Mouse (Mus musculus) thymus, adult 2 months (tissue): Measurements from ENCODE around the gene Igfbp2.

ENCODE experiments used
- CTCF ChIP-seq: fragments of 200-500 bp; IDR thresholded peaks from 2 replicates; pipeline ENCODE4 v1.5.1; 2012; ENCODE audit warnings: mild to moderate bottlenecking, control low read depth, low read length, moderate library complexity, borderline replicate concordance; ENCODE audit not compliant: control insufficient read depth, poor library complexity, insufficient read depth; ENCODE audit errors: extremely low read depth
- POLR2A ChIP-seq: fragments of 200-500 bp; IDR thresholded peaks from 2 replicates; pipeline ENCODE4 v1.6.1; 2012; ENCODE audit warnings: mild to moderate bottlenecking, low read length, control low read depth, moderate library complexity; ENCODE audit not compliant: control insufficient read depth, poor library complexity, insufficient read depth; ENCODE audit errors: extremely low read depth

DNA sequence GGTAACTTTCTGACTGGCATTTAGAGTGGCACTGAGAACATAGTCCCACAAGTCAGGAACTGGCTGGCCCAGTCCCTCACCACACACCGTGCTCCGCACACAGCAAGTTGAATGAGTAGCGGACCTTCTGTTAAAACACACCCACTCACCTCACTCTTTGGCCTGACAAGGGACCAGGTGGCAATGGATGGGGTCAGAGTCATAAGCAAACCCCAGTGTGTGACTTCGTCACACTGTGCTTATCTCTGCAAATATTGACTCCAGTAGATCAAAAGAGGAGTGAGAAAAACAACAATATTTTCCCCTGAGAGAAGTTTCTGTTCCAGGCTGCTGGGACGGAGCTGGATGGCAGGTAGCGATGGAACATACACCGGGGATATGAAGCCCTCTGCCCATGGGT is 15.0 kb upstream of the Igfbp2 start:
- TF ChIP-seq CTCF (no peak), POLR2A (no peak)
